Mouse (Mus musculus): ENCODE data around the gene Rgl1.
"Not testable (repeated sequence)": the region's sequence is repeated elsewhere in the genome, so short reads cannot be mapped to it uniquely, and the experiment has no call there.

Rgl1 gene

DNA sequence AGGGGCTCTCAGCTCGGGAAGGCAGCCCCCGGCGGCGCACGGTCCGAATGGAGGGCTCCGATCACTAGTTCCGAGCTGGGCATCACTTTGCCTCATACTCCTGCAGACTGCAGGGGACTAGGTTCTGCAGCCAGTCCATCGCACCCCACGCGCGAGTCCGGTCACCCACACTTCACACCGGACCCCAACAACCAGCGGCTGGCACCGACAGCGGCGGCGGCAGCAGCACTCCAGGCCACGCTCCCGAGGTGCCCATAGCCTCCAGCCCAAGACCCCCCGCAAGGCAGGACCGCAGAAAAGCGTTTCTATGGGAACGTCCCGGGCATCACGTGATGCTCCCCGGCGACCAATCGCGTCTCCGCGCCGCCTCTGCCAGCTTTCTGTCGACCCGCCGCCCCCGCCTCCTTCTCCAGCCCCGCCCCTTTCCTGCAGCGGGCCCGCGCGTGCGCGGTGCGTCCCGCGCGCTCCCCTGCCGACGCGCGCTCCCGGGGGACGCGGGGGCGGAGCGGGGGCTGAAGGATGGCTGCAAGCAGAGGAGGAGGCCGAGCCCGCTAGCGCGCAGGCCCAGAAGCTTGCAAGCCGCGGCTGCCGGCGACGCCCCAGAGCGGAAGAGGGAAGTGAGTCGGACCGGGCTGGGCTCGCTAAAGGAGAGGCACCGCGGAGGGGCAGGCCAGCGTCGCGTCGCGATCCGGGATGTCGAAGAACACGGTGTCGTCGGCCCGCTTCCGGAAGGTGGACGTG lies at the start of gene Rgl1, which contains the start of gene Arpc5:
TSS of gene Rgl1 (minus strand) at position 320 of the 741 bp plus-strand sequence.
TSS of gene Arpc5 (plus strand) at position 511 of the 741 bp plus-strand sequence.
- peak; percentile 96 for DNase-seq

DNA sequence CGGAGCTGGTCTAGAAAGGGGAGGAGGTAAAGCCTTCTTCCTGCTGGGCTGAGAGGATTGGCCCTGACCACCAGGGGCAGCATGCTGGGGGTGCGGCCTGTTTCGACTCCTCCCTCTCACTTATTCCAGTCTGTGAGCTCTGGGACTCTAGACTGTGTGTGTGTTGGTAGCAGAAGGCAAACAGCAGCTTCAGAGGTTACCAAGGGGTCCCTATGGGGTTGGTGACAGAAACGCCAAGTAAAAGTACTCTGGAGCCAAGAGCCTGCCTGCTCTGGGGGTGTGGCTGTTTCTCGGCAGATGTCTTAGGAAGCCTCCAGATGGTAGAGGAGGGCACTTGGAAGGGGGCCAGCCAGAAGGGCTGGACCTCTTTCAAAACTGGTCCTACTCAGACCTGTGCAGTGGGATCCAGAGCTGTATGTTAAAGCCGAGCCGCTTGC lies 49.1 kb upstream of the Rgl1 start:
- DNase-seq, result peak; percentile 12

DNA sequence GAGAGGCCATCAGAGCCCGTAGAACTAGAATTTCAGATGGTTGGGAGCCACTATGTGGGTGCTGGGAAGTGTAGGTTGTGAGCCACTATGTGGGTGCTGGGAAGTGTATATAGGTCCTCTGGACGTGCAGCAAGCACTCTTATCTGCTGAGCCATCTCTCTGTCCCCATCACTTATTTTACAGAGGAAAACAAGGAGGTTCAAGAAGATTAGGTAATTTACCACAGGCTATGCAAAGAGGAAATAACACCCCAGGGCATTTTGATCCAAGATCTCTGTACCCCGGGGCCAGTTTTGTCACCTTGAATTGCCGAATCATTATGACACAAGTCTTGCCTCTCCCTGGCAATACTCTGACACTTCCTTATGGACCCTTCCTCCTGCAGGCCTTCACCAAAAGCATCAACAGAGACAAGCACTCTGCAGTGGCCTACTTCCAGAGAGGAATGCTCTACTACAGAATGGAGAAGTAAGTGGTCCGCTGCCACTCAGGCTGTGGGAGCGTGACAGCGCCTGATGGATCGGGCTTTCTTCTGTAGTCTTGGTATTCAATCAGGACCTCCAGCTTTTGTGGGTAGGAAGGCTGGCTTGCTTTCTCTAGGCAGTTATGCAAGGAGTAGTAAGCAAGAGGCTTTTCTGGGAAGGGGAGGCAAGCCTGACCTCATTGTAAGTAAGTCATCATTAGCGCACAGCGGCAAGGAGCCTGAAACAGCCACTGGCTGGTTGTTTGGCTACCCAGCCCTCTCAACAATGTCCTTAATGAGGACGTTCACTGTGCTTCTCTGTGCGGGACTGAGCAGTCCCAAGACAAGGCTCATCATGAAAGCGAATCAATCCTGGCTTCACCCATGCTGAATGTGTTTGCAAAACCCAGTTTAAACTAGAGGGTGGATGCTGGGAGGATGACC lies 44.6 kb upstream of the Rgl1 start:
- DNase-seq, result no peak

DNA sequence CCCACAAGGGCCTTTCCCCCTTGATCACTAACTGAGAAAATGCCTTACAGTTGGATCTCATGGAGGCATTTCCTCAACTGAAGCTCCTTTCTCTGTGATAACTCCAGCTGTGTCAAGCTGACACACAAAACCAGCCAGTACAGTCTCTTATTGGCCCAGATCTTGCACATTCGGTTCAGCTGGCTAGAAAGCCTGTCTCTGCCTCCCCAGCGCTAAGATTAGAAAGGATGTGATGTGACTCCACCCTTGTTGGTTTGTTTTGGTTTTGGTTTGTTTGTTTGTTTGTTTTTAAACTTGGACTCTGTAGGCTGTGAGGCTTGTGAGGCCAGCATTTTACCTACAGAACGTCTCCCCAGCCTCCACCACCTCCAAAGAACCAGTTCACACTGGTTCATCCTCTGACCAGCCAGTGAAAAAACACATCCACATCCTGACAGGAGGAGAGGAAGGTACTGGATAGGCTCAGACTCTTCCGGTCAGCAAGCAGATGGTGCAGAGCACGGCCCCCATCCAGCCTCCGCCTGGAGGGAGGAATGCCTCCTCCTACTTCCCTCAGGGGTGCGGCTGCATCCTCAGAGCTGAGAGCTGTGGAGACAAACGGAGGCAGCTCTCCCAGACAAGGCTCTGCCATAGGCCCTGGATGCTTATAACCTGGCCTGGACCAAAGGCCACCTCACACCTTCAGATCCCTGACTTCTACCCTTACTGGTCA lies 43.5 kb upstream of the Rgl1 start:
- no peak for DNase-seq

DNA sequence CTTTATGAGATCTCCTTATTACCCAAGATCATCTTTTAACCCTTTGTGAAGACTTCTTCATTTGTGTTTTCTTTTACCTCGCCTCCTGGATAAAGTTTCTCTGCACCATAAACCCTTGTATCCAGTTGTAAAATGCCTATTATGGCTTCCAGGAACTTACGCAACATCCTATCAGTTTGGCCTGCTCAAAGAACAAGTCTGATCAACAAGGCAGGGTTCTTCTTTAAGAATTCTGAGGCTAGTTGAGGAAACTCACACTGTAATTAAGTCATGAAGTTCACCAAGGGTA lies 42.2 kb upstream of the Rgl1 start:
- no peak for DNase-seq

DNA sequence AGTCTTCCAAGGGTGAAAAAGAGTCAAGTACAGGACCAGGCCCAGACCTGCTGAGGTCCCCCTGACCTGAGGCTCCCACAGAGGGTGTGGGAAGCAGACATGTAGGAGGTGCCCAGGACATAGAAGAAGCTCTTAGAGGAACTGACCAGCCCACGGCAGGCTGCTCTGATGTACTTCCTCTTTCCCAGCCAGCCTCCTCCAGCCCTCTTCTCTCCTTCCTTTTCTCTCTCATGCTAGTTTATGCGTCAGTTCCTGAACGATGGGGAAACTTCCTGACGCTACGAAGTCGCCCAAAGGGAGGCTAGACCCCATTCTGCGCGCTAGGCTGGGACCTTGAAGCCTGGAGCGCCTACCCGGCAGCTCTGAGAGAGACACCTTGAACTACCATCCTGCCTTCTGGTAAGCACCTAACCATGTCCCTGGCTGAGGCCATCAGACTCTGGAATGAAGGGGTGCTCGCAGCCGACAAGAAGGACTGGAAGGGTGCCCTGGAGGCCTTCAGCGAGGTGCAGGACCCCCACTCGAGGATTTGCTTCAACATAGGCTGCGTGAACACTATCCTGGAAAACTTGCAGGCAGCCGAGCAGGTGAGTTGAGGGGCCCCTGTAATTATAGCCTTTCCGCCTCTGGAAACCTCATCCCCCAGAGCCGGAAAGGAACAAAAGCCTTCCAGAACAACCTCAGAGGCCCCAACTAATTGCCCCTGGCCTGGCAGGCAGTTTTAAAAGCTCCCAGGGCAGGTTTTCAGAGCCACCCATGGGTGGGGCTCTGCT lies 41.7 kb upstream of the Rgl1 start:
- DNase-seq, result no peak

DNA sequence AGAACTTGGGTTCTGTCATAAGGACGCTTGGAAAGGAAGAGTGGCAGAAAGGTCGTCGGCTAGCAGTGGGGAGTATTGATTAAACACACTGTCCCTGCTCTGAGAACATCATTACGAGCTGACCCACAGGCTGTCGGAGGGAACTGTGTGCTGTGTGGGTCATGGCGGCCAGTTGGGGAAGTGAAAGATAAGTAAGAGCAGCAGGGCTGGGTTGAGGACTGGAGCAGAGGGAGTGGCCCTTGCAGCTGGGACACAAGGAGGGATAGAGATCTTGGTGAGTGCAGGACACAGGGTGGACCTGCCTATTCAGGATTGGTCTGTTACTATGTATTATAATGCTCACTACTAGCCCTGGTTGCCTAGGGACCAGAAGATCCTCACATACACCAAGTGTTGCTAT lies 38.8 kb upstream of the Rgl1 start:
- DNase-seq, result no peak

DNA sequence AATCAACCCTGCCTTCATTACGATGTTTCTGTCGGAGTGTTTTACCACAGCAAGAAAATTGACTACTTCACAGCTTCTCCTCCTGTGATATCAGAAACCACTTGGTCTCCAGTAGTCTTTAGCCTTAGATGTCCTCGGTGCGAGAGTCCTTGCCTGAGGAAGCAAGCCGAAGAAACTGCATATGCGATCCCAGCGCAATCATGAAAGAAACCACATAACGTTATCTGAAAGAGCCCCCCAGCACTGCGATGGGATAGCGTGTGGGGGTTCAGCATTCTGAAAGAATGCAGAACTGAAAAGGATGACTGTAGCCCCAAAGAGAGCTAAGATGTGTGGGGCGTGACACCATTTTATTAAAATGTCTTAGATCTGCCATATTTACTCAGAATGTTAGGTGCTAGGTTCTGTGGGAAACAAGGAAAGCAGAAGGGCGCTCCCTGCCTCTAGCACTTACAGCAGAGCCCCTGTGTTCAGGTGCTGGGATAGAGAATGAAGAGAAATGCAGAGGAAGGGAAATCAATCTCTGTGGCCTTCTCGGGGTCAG lies 34.6 kb upstream of the Rgl1 start:
- no peak for DNase-seq

DNA sequence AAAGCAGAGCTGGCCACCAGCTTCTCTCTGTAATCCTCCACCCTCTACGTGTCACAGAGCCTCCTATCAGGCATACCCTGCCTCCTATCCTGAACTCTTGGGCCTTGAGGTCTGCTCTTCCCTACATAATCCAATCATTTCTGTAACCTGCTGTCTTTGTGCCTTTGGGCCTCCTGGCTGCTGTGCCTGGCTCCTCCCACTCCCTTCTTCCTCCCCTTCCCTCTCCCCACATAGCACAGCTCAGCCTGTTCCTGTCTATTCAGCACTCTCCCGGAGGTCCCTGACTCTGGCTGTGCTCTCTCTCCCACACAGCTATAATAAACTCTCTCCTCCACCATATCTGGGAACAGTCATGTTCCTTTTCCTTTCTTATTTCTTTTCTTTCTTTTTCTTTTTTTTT lies 33.7 kb upstream of the Rgl1 start, which contains the start of gene Ncf2:
TSS of gene Ncf2 (plus strand) at position 298 of the 400 bp plus-strand sequence.
- no peak for DNase-seq

DNA sequence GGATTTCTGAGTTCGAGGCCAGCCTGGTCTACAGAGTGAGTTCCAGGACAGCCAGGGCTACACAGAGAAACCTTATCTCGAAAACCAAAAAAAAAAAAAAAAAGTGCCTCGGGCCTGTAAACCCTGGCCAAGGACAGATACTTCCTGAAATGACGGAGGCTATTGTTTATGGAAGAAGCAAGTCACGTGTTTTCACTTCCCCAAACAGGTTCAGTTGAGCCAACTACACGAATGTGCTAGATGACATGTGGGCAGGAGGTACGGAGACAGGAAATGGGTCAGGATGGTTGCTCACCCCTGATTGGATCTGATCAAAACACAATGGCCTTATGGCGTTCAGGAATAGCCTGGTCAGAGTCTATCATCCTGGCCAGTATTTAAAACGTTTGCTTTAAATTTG lies 32.0 kb upstream of the Rgl1 start:
- no peak for DNase-seq

DNA sequence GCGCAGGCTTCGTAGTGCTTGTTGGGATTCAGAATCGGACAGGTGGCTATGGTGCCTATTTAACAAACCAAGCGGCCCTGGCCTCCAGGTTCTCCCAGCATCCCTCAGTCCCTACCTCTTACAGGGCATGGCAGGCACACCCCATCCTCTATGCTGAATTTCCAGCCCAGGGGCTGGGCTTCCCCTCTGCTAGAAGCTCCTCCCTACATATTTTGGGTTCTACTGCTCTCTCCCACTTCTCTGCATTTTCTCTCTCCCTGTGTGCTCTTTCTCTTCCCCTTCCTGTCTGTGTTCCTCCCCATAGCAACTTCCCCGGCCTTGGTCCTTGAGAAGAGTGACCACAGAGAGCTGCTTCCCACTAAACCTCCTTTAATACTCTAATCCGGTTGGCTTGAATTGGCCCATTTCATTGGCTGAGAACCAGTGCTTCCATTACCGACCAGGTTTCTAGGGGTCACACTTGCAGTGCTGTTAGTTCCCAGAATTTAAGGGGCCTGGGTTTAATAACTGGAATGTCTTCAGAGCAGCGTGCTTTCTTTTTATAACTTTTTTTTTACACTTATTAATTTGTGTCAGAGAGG lies 30.6 kb upstream of the Rgl1 start:
- no peak for DNase-seq

DNA sequence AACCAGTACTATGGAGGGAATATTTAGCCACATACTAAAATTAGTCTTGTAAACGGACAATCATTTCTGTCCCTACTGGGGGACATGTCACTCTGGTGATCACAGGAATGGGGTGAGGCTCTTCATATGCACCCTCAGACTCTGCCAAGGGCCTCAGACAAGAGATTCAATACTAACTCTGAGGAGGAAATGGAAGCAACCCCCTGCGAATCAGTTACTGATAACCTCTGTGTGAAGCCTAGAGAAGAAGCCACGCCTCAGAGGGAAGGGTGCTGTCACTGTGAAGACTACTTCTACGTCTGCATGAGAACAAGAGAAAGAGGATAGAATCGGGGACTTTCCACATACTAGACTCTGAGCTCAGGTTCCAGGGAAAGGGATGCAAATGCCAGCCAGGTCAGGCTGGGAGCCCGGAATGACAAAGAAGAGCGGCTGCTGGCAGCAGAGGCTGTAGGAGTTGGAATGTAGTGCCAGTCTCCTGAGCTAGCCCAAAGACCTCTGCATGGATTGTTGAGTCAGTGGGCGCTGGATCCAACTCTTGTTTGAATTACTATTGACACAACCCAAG lies 29.6 kb upstream of the Rgl1 start:
- no peak for DNase-seq

DNA sequence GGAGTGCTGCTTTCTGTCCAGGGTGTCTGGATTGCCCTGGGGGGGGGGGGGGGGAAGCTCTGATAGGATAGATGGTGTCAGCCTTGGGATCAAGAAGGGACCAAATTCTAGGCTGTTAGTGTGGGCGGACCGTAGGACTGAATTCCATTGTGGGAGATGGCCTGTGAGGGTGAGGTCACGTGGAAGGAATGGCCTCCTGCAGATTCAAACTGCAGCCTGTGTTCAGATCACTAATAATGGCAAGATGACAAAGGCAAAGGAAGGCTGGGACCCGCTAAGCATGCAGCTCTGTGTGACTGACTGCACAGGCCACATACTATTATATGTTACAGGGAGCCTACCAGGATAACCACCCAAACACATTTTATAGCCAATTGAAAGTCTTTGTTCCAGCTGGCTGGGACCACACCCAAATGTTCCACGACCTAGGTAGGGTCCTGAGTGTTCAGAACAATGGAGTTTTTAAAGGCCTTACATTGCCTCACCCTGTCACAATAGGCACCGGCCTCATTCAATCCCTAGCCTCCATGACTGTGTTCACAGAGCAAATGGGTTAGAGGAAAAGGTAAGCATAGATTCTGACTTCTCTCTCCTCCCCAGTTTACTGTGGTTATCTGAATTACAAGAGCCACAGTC lies 27.5 kb upstream of the Rgl1 start:
- no peak for DNase-seq

DNA sequence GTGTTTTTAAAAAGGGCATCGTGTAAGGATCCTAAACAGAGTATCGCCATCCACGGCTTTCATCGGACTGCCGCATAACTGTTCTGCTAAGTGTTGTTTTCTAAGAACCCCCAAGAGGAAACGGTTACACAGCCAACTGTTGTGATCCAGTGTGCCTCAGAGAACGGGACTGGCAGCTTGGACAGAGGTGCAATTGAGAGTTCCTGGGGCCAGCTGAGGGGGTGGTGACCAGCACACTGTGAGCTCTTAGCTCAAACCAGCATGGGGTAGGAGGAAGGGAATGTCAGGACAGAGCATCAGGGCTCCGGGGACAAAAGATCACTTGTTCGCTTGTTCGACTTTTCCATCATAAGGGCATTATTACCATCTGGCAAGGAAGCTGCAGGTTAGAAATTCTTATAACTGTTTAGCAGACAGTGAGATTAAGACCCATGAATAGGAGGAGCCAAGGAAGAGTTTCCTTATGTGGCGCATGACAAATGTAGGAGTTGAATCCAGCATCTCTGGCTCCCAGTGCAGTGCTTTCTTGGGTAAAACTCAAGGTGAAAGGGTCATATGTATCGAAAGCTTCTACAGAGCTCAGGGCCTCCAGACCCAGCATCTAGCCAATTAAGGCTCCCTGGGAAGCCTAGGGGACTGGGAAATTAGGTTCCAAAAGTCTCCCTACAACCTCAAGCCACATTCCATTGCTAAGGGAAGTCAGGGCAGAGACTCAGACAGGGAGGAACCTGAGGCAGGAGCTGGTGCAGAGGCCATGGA lies 26.8 kb upstream of the Rgl1 start:
- no peak for DNase-seq

DNA sequence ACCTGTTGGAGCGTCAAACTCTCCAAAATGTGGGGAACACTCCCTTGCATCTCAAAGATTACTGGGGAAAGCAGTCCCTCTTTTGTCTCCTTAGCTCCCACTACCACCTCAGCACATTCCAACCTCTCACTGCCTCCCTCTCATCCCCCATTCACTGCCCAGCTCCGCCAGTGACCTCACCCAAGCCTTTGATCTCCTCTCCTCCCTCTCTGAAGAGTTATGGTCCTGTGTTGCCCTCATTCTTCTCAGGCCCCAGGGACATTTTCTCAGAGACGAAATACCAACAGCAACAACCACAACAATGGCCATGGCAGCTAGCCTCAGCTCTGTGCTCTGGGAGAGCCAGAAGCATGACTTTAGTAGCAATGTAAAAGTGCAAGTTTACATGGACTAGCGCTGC lies 25.1 kb upstream of the Rgl1 start:
- no peak for DNase-seq

DNA sequence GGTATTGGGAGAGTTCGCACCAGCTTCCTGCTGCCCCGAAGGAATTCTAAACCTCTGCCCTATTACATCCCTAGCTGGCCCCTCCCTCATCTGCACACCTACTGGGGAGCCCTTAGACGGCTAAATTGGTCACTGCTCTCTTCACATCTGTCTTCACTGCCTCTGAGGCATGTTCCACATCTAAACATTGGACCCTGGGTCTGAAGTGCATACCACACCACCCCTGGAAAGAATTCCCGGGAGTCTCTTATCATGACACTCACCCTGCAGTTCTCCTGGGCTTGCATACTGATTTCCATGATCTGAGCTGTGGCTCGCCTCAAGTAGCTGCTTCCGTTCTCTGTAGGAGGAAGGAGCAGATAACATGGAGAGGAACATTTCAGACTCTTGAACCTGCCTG lies 24.7 kb upstream of the Rgl1 start:
- DNase-seq, result no peak

DNA sequence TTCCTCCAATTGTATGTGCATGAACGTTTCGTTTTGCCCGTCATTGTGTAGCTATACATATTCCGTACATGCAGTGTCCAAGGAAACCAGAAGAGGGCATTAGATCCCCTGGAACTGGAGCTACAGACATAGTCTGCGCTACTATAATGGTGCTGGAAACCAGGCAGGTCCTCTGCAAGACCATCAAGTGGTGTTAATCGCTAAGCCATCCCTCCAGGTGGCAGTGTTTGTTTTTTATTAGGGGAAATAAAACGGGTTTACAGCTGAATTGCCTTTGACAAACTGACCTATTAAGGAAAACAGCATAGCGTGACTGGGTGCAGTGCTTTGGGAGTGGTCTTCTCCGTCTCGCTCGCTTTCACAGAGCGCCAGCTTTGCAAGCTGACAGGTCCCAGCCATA lies 24.1 kb upstream of the Rgl1 start:
- no peak for DNase-seq

DNA sequence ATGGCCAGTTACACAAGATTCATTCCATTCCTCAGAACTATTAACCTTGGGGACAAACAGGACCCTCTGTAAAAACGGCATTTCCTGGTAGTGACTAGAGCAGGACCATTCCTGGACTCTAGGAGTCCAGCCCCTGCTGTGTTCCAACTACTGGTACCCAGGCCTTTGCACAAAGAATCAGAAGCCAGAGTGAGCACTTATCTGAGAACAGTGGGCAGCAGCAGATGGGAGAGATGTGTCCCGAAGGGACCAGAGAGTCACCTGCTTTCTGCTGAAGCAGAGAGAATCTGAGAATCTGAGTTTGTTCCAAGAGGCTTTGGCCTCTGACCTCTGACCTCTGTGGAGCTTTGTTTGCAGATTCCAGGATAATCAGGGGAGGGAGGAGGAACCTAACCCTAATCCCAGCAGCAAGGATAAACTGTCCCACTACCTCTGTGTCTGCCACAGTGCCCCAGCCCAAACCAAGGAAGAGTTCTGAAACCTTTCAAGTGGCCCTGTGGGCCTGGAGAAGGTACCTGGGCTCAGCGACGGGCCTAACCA lies 22.0 kb upstream of the Rgl1 start:
- DNase-seq, result no peak

DNA sequence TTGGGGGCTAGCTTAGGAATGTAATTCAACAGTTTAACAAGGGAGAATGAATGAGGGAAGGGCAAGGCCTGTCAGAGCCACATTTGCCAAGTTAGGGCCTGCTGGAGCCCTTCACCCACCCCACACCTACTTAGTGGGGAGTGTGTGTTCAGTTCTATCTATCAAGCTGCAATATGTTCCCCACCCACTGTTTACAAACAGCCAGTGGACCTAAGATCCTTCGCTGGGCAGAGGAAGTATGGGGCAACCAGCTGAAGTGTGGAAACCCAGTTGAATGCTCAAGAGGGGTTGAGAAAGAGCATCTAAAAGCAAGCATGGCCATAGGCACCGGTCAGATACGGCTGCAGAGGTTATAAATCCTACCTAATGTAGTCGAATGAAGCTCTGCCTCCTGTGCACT lies 20.8 kb upstream of the Rgl1 start:
- DNase-seq, result no peak

DNA sequence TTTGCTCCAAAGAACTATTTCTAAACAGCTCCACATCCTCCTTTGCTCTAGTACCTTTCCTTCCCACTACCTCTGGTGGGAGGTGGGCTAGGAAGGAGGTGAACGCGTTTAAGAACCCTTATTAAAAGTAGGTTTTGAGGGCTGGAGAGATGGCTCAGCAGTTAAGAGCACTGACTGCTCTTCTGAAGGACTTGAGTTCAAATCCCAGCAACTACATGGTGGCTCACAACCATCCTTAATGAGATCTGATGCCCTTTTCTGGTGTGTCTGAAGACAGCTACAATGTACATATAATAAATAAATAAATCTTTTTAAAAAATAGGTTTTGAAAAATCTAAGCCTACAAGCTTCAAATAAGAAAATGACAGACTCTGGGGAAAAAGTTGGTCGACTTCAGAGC lies 19.3 kb upstream of the Rgl1 start:
- not testable (repeated sequence) for DNase-seq

All from cerebellum, adult 11 months (tissue).